Mouse (Mus musculus) retina, postnatal 1 day (tissue): ENCODE data around the gene Pla2g4c.
A peak's percentile ranks its signal among the peaks of the same experiment; 100 is the strongest.

ENCODE experiments used
- DNase-seq: peaks from one replicate; pipeline ENCODE4 v3.0.0-alpha.2; 2012

Gene Pla2g4c

GRCm38 (mm10) chr7:13397832-13398231 is 73.4 kb downstream of the Pla2g4c start, which contains the start of gene Cabp5:
Gene Cabp5, plus strand, starts transcription at chr7:13398132.
- peak; percentile 2 for DNase-seq
